Mouse (Mus musculus) left cerebral cortex, postnatal 10 days (tissue): Measurements from ENCODE around the gene Map4k3. TPM values are rescaled to one million over a fixed set of nuclear protein-coding genes. Genes with fewer than 3 reads are reported as not detected.
"Not testable (repeated sequence)": the region's sequence is repeated elsewhere in the genome, so short reads cannot be mapped to it uniquely, and the experiment has no call there.

Source experiments
- DNase-seq, 2 experiments: peaks; one replicate each; pipeline ENCODE4 v3.0.0; 2021 to 2022; ENCODE audit warnings: low spot score in 2 of 2, mixed read lengths in 1 of 2; ENCODE audit errors: extremely low spot score in 1 of 2
- intact Hi-C: fragments of 180-260 bp; cut with DNase I; formaldehyde crosslinking; loops from one replicate; pipeline ENCODE4 v1.15.1; 2025
- total RNA-seq, 2 experiments: library from RNA; stranded (reverse); gene quantifications; 2 replicates each; pipeline ENCODE4 v1.2.3; 2021

Gene Map4k3
- total RNA-seq, 2 experiments from 2014 or later, result 56.1 to 57.6 TPM

DNA sequence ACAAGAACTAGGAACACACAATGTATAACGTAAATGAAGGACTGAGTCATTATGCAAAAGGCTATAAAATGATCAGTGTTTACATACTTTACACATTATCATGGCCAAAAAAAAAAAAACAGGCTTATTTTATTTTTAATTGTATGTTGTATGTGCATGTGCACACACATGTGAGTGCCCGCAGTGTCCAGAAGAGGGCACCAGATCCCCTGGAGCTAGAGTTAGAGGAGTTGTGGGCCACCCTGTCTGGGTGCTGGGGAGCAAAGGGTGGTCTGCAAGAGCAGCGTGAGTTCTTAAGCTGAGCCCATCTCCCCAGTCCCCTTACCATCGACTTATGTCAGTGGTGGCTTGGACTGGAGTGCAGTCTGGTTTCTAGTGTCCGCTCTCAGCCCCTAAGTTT is 170.8 kb downstream of the Map4k3 start:
- intact Hi-C loops, result no loop called here
- DNase-seq, result no peak

DNA sequence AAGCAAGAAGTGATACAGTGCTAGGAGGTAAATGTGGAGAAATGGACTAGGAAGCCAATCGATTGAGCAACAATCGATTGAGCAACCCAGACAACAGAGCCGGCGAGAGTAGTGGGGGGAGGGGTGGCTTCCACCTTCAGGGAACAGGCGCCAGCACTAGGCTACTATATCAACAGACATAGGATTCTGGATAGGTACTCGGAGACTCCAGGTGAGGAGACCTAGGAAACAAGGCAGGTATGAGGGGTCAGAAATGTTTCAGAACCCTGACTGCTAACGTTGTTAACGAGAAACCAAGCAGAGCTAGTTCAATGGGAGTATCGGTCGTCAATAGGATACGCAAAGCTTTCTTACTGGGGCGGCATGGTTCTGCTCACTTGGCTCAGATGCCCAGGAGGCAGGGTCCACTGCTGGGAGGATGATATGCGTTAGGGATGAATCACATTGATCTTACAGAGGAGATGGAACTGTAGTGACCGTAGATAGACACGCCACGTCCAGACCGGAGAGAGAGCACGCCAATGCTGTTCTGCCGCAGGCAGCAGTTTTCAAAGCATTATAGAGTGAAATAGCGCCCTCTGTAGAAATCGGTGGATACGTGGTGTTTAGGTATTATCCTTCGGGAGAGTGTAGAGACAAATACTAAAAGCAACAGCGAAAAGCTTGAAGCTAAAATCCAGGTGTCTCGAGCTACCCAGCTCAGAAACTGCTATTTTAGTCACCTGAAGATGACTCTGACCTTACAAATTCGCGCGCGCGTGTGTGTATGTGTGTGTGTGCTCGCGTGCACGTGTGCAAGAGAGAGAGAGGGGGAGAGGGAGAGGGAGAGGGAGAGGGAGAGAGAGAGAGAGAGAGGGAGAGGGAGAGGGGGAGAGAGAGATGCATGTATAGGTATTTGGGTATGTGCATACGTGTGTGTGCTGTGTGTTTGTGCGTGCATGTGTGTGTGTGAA is 174.7 kb downstream of the Map4k3 start:
- DNase-seq, result peak; percentile 85 to 86
- intact Hi-C loops, result loop anchor here (5.0 kb wide), 1 partner anchor 71 kb away; the partner anchor contains the start of gene Sos1

DNA sequence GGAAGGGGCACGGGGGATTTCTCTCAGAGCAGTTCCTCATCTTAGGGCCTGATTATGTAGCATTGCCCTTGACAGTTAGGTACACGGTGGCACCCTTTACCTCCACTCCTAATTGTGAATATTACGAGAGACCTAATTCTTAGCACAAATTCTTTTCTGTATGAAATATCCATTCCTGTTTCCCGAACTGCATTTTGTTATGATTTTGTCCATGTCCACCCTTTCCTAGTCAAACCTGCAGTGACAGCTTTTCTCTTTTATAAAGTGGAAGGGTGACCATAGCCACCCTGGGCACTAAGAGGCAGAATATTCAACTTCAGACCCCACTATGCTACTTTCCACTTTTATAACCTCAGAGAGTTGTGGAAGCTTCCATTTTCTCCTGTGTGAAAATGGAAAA is 175.6 kb downstream of the Map4k3 start:
- DNase-seq, result no peak
- intact Hi-C loops, result loop anchor here (5.0 kb wide), 1 partner anchor 70 kb away; the partner anchor contains the start of gene Sos1

DNA sequence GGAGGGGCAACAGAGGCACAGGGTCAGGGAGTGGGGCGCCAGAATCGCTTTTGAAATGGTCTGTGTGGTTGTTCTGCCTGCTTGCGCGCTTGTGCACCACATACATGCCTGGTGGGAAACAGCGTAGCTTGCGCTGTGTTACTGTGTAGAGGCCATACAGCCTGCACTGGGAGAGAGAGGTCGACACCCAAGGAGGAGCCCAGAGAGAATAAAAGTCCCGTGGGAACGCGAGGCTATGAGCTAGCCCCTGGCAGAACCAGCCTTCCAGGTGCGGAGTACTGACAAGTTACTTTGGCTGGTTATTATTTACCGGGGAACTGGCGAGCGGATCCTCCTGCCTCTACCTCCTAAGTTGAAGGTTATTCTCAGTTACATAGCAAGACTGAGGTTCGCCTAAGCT is 177.3 kb downstream of the Map4k3 start:
- intact Hi-C loops, result loop anchor here (5.0 kb wide), 1 partner anchor 69 kb away; the partner anchor contains the start of gene Sos1

DNA sequence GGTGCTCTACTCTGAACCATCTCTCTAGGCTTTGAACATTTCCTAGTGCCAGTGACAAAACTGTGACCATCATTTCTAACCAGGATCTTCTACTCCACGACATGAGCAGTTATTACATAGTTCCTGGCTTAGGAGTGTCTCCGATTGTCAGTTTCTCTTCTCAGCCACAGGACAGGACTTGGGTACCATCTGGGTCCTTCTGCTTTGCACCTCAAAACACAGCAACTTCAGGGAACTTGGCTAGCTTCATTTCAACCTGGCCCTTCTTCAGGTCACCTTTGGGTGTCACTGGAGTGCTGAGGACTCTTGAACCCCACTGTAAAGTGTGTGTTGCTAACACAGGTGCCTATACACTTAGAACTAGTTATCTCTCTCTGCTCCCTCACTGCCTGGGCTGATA is 181.4 kb downstream of the Map4k3 start:
- intact Hi-C loops, result no loop called here
- no peak for DNase-seq

More for the DNA sequence above, 177.3 kb downstream of the Map4k3 start:
- no peak for DNase-seq

DNA sequence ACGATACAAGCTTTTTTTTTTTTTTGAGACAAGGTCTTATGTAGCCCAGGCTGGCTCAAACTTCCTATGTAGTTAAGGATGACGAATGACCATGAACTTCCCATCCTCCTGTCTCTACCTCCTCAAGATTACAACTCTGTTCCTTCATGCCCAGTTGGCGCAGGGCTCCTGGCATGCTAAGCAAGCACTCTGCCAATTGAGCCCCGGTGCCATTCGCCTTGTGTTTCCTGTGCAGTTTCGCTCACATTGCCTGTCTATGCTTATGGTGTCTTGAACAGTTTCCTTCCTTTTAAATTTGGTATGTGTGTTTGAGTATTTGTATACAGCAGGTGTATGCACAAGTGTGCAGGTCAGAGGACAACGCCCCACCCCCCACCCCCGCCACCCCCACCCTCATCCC is 182.1 kb downstream of the Map4k3 start:
- intact Hi-C loops, result no loop called here
- DNase-seq, result no peak

DNA sequence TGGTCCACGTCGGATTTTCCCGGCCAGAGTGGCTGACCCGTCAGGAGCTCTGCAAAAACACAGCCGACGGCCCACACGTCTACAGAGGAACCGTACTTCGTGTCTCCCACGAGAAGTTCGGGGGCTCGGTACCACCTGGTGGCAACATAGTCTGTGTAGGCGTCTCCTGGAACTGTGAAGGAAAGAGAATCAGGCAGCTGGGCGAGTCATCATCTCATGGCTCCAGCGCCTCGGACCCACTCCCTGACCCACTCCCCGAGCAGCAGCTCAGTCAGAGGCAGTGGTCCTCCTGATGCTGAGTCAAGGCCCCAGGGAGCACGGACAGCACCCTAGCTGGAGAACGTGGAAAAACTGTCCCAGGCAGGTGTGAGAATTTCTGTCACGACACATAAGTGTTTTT is 184.6 kb downstream of the Map4k3 start:
- intact Hi-C loops, result loop anchor here (5.0 kb wide), 1 partner anchor 41 kb away; no protein-coding TSS in a partner anchor
- DNase-seq, result no peak

DNA sequence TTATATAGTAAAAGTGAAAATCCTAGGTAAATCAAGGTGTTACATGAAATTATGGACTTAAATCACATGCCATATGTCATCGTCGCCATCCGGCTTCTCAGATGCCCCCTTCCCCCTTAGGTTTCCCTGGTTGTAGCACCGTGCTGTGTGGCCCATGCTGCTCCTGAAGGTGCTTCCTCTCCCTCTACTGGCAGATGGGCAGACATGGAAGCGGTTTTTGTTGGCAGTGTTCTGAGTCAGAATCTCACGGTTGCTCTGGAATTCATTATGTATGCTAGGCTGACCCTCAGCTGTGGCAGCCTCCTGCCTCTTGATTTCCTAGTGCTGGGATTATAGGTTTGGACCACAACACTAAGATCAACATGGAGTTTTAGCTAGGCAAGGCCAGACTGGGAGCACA is 191.1 kb downstream of the Map4k3 start:
- no peak for DNase-seq
- intact Hi-C loops, result no loop called here

DNA sequence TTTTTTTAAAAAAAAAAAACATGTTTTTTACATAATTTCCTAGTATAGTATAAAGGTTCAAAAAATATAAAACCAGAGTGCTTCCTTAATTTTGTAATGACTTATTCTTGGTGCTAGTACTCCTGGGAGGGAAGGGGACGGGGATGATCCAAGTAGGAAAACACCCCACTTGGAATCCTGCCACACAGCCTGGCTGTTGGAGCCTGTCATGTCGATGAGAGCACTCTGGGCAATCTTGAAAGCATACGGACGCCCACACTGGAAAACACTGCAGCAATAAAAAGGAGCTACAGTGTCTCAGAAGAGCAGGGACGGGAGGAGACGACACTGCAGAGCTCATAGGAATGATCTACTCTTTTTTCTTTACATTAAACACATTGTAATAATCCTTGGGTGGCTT is 192.7 kb downstream of the Map4k3 start:
- intact Hi-C loops, result no loop called here
- peak in 1 of 2 experiments; percentile 44 for DNase-seq

DNA sequence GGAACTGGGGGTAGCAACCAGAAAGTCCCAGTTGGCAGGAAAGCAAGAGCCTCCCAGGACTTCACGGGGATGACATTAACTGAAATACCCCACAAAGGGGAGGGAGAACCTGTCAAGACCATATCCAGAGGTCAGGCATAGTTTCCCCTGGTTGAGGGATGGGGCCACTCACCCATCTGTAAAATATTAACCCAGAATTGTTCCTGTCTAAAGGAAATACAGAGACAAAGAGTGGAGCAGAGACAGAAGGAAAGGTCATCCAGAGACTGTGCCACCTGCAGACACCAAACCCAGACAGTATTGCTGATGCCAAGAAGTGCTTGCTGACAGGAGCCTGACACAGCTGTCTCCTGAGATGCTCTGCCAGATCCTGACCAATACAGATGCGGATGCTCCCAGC is 196.9 kb downstream of the Map4k3 start:
- DNase-seq, intact Hi-C loops: not testable (repeated sequence)

Other genes with a start within 250 kb of the Map4k3 start
- gene Sos1, start 248.0 kb downstream of the Map4k3 start, total RNA-seq, result 10 to 100 TPM; 34.0 to 35.6 TPM
- 10 to 100 TPM; 12.1 to 12.4 TPM for gene Cdkl4, start 150.7 kb downstream of the Map4k3 start, total RNA-seq
- 10 to 100 TPM; 77.1 to 80.7 TPM for gene Tmem178, start 216.1 kb upstream of the Map4k3 start, total RNA-seq